Comparison of ENCODE assay signal across 9 mouse cellular contexts in the genomic region with DNA sequence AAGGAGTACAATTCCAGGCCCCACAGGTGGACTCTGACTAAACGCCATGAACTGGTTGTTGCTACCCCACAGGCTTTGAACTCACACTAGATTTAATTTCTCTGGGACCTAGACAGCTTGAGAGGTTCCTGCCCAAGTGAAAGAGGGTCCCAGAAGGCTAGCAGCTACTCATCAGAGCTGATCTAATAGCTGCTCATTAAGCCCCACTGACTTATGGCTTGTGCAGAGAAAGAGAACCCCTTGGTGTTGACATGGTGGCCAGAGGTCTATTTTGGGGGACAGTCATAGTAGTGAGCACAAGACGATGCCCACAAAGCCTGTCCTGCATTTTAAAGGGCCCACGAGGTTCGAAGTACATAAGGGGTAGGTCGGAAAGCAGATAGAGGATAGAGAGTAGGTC. TPM values are rescaled to one million over a fixed set of nuclear protein-coding genes. Genes with fewer than 3 reads are reported as not detected.
DNase-seq lines count a peak whose midpoint lies in the region; ATAC-seq and TF ChIP-seq lines count a peak whose summit lies in the region.
"Had no signal": no experiment of that assay in that cellular context is flagged by ENCODE, and none has a peak within 500 bp of the region (broad histone marks: within the 10 kb centered on the region; RNA-seq: fewer than 3 reads in every experiment).

No protein-coding gene starts in this region.

- H3K9ac ChIP-seq in kidney, postnatal 0 days (ENCODE audit: low read depth, low read length) = peak overlapping the region; percentile 88
- peak overlapping the region; percentile 91 for H3K9ac ChIP-seq in embryonic facial prominence, embryonic 11.5 days (replicated peaks; ENCODE audit: low read length)
- peak overlapping the region; percentile 94 for H3K9ac ChIP-seq in hindbrain, embryonic 16.5 days (ENCODE audit: low read depth, low read length)
- H3K9ac ChIP-seq in midbrain, embryonic 16.5 days (ENCODE audit: low read depth, low read length) = peak overlapping the region; percentile 90

- H3K27me3 ChIP-seq in kidney, postnatal 0 days (ENCODE audit: insufficient read depth, low read length) = no peaks in the 10 kb centered on the region
- no peaks in the 10 kb centered on the region for H3K27me3 ChIP-seq in embryonic facial prominence, embryonic 11.5 days (ENCODE audit: control insufficient read depth, insufficient read depth, low read length)
- peaks cover 5% of the 10 kb centered on the region; the same call in 1 of the 2 replicates for H3K27me3 ChIP-seq in hindbrain, embryonic 16.5 days (replicated peaks; ENCODE audit: control insufficient read depth, insufficient read depth, low read length)
- H3K27me3 ChIP-seq in midbrain, embryonic 16.5 days (ENCODE audit: control insufficient read depth, insufficient read depth, low read depth, low read length) = peaks cover 14% of the 10 kb centered on the region

- H3K9me3 ChIP-seq in kidney, postnatal 0 days (replicated peaks; ENCODE audit: low read length) = no peaks in the 10 kb centered on the region
- no peaks in the 10 kb centered on the region for H3K9me3 ChIP-seq in embryonic facial prominence, embryonic 11.5 days (replicated peaks; ENCODE audit: control insufficient read depth, low read length)
- H3K9me3 ChIP-seq in hindbrain, embryonic 16.5 days (ENCODE audit: control insufficient read depth, low read length) = no peaks in the 10 kb centered on the region
- no peaks in the 10 kb centered on the region for H3K9me3 ChIP-seq in midbrain, embryonic 16.5 days (replicated peaks; ENCODE audit: control insufficient read depth, low read length, poor library complexity, severe bottlenecking)

- peaks cover 33% of the 10 kb centered on the region for H3K4me1 ChIP-seq in kidney, postnatal 0 days (replicated peaks; ENCODE audit: insufficient read depth, low read length)
- H3K4me1 ChIP-seq in embryonic facial prominence, embryonic 11.5 days (ENCODE audit: control insufficient read depth, insufficient read depth, low read length) = peaks cover 7% of the 10 kb centered on the region
- H3K4me1 ChIP-seq in hindbrain, embryonic 16.5 days (ENCODE audit: control insufficient read depth, insufficient read depth, low read depth, low read length) = peaks cover 35% of the 10 kb centered on the region
- peaks cover 30% of the 10 kb centered on the region for H3K4me1 ChIP-seq in midbrain, embryonic 16.5 days (ENCODE audit: control insufficient read depth, insufficient read depth, low read length)

- 7% methylated on average over 5 of the region's 5 CpGs for WGBS in kidney, postnatal 0 days
- WGBS in embryonic facial prominence, embryonic 11.5 days = 7% methylated on average over 5 of the region's 5 CpGs
- WGBS in hindbrain, embryonic 16.5 days = 11% methylated on average over 5 of the region's 5 CpGs
- WGBS in midbrain, embryonic 16.5 days = 13% methylated on average over 5 of the region's 5 CpGs

- peak overlapping the region; percentile 97 for H3K4me2 ChIP-seq in kidney, postnatal 0 days (ENCODE audit: low read length)
- H3K4me2 ChIP-seq in embryonic facial prominence, embryonic 11.5 days (ENCODE audit: low read depth, low read length) = peak overlapping the region; percentile 67
- H3K4me2 ChIP-seq in hindbrain, embryonic 16.5 days (ENCODE audit: low read length) = peak overlapping the region; percentile 95
- peak overlapping the region; percentile 98 for H3K4me2 ChIP-seq in midbrain, embryonic 16.5 days (ENCODE audit: low read length)

- no peak overlapping the region for H3K27ac ChIP-seq in kidney, postnatal 0 days
- H3K27ac ChIP-seq in embryonic facial prominence, embryonic 11.5 days (replicated peaks; ENCODE audit: low read depth, low read length) = no peak overlapping the region
- H3K27ac ChIP-seq in hindbrain, embryonic 16.5 days (ENCODE audit: low read depth, low read length) = no peak overlapping the region; the same call in 1 of the 2 replicates
- no peak overlapping the region; the same call in 1 of the 2 replicates for H3K27ac ChIP-seq in midbrain, embryonic 16.5 days (ENCODE audit: low read length)

- no peak for DNase-seq in kidney, postnatal 0 days (ENCODE audit: low spot score)
- DNase-seq in kidney, postnatal 25 days = no peak
- DNase-seq in embryonic facial prominence, embryonic 11.5 days (ENCODE audit: low spot score) = no peak
- no peak for DNase-seq in adrenal gland, postnatal 25 days
- no peak for DNase-seq in cerebellum, adult 9-10 months
- DNase-seq: retina, postnatal 1 day had no signal

- peaks cover 23% of the 10 kb centered on the region for H3K36me3 ChIP-seq in kidney, postnatal 0 days (ENCODE audit: insufficient read depth, low read length)
- peaks cover 7% of the 10 kb centered on the region; the same call in 1 of the 2 replicates for H3K36me3 ChIP-seq in embryonic facial prominence, embryonic 11.5 days (replicated peaks; ENCODE audit: control insufficient read depth, insufficient read depth, low read depth, low read length)
- H3K36me3 ChIP-seq in hindbrain, embryonic 16.5 days (ENCODE audit: control insufficient read depth, insufficient read depth, low read length) = peaks cover 21% of the 10 kb centered on the region
- H3K36me3 ChIP-seq in midbrain, embryonic 16.5 days (ENCODE audit: control insufficient read depth, insufficient read depth, low read length) = peaks cover 11% of the 10 kb centered on the region

- no peak for ATAC-seq in kidney, postnatal 0 days (replicated peaks; ENCODE audit: low FRiP score, low read depth)
- no peak for ATAC-seq in embryonic facial prominence, embryonic 11.5 days (replicated peaks; ENCODE audit: insufficient number of reproducible peaks, low FRiP score, low TSS enrichment, low read depth)
- ATAC-seq in hindbrain, embryonic 16.5 days = no peak
- ATAC-seq in midbrain, embryonic 16.5 days = no peak
- ATAC-seq in monocyte, adult 5-6 weeks (replicated peaks; ENCODE audit: insufficient number of reproducible peaks, low FRiP score, low TSS enrichment, poor library complexity, severe bottlenecking) = no peak

- H3K4me3 ChIP-seq in kidney, postnatal 0 days (replicated peaks; ENCODE audit: low read depth, low read length) = peak overlapping the region; percentile 77
- peak overlapping the region; percentile 72 for H3K4me3 ChIP-seq in embryonic facial prominence, embryonic 11.5 days (ENCODE audit: low read depth, low read length)
- H3K4me3 ChIP-seq in hindbrain, embryonic 16.5 days (ENCODE audit: low read length) = peak overlapping the region; percentile 66
- H3K4me3 ChIP-seq in midbrain, embryonic 16.5 days (ENCODE audit: low read depth, low read length) = peak overlapping the region; percentile 65

- TF ChIP-seq CTCF in kidney, postnatal 0 days (IDR thresholded peaks at IDR 0.05; ENCODE audit: low read depth) = no peak

RNA-seq across cellular contexts. Expression of a gene that starts 0.8 kb away (rescaled TPM):
- 68.5 and 72.2 TPM in 2 replicates for polyA plus RNA-seq in kidney, postnatal 0 days (2015; fragmentation: Nextera tagmentation; extraction: Ambion mirVana)
- polyA plus RNA-seq in embryonic facial prominence, embryonic 11.5 days (2014; fragmentation: Nextera tagmentation; extraction: Ambion mirVana) = 60.6 and 67.2 TPM in 2 replicates
- 72.4 and 75.8 TPM in 2 replicates for polyA plus RNA-seq in hindbrain, embryonic 16.5 days (2015; fragmentation: Nextera tagmentation; extraction: Ambion mirVana)
- 73.3 and 74.0 TPM in 2 replicates for polyA plus RNA-seq in midbrain, embryonic 16.5 days (2015; fragmentation: Nextera tagmentation; extraction: Ambion mirVana)
- 14.0 to 22.2 TPM (median 14.6 TPM) in 3 replicates for total RNA-seq in monocyte, adult 5-6 weeks (2017)
- total RNA-seq in adrenal gland, postnatal 25 days (2021) = 89.5 and 102 TPM in 2 replicates

RNA-seq across cellular contexts. Expression of a gene that starts 0.9 kb away (rescaled TPM):
- 109 and 115 TPM in 2 replicates for polyA plus RNA-seq in kidney, postnatal 0 days (2015; fragmentation: Nextera tagmentation; extraction: Ambion mirVana)
- polyA plus RNA-seq in embryonic facial prominence, embryonic 11.5 days (2014; fragmentation: Nextera tagmentation; extraction: Ambion mirVana) = 24.8 and 27.3 TPM in 2 replicates
- 68.3 and 71.0 TPM in 2 replicates for polyA plus RNA-seq in hindbrain, embryonic 16.5 days (2015; fragmentation: Nextera tagmentation; extraction: Ambion mirVana)
- polyA plus RNA-seq in midbrain, embryonic 16.5 days (2015; fragmentation: Nextera tagmentation; extraction: Ambion mirVana) = 45.8 and 49.1 TPM in 2 replicates
- total RNA-seq in monocyte, adult 5-6 weeks (2017) = 0.95 TPM in 1 of 3 replicates, not detected in the others
- total RNA-seq in adrenal gland, postnatal 25 days (2021) = 70.9 and 99.3 TPM in 2 replicates

RNA-seq across cellular contexts. Expression of a gene that starts 7.0 kb away (rescaled TPM):
- polyA plus RNA-seq in kidney, postnatal 0 days (2015; fragmentation: Nextera tagmentation; extraction: Ambion mirVana) = 36.1 and 37.2 TPM in 2 replicates
- polyA plus RNA-seq in embryonic facial prominence, embryonic 11.5 days (2014; fragmentation: Nextera tagmentation; extraction: Ambion mirVana) = 39.2 and 42.4 TPM in 2 replicates
- 23.0 and 24.7 TPM in 2 replicates for polyA plus RNA-seq in hindbrain, embryonic 16.5 days (2015; fragmentation: Nextera tagmentation; extraction: Ambion mirVana)
- 17.1 and 17.5 TPM in 2 replicates for polyA plus RNA-seq in midbrain, embryonic 16.5 days (2015; fragmentation: Nextera tagmentation; extraction: Ambion mirVana)
- total RNA-seq in monocyte, adult 5-6 weeks (2017) = 17.8 to 40.8 TPM (median 20.7 TPM) in 3 replicates
- 287 and 310 TPM in 2 replicates for total RNA-seq in adrenal gland, postnatal 25 days (2021)

RNA-seq across cellular contexts. Expression of a gene that starts 13.3 kb away (rescaled TPM):
- 16.1 and 20.5 TPM in 2 replicates for polyA plus RNA-seq in kidney, postnatal 0 days (2015; fragmentation: Nextera tagmentation; extraction: Ambion mirVana)
- 3.5 and 4.8 TPM in 2 replicates for polyA plus RNA-seq in embryonic facial prominence, embryonic 11.5 days (2014; fragmentation: Nextera tagmentation; extraction: Ambion mirVana)
- 7.9 and 10.8 TPM in 2 replicates for polyA plus RNA-seq in hindbrain, embryonic 16.5 days (2015; fragmentation: Nextera tagmentation; extraction: Ambion mirVana)
- polyA plus RNA-seq in midbrain, embryonic 16.5 days (2015; fragmentation: Nextera tagmentation; extraction: Ambion mirVana) = 6.6 and 7.1 TPM in 2 replicates
- not detected in 3 replicates for total RNA-seq in monocyte, adult 5-6 weeks (2017)
- total RNA-seq in adrenal gland, postnatal 25 days (2021) = 9.9 and 13.5 TPM in 2 replicates

RNA-seq across cellular contexts. Expression of a gene that starts 19.2 kb away (rescaled TPM):
- 68.0 and 72.9 TPM in 2 replicates for polyA plus RNA-seq in kidney, postnatal 0 days (2015; fragmentation: Nextera tagmentation; extraction: Ambion mirVana)
- 10.5 and 11.1 TPM in 2 replicates for polyA plus RNA-seq in embryonic facial prominence, embryonic 11.5 days (2014; fragmentation: Nextera tagmentation; extraction: Ambion mirVana)
- polyA plus RNA-seq in hindbrain, embryonic 16.5 days (2015; fragmentation: Nextera tagmentation; extraction: Ambion mirVana) = 20.0 and 20.9 TPM in 2 replicates
- 16.9 and 17.7 TPM in 2 replicates for polyA plus RNA-seq in midbrain, embryonic 16.5 days (2015; fragmentation: Nextera tagmentation; extraction: Ambion mirVana)
- 19.7 to 28.0 TPM (median 25.4 TPM) in 3 replicates for total RNA-seq in monocyte, adult 5-6 weeks (2017)
- 538 and 617 TPM in 2 replicates for total RNA-seq in adrenal gland, postnatal 25 days (2021)
